Mouse (Mus musculus): ENCODE measurements around the gene Unc79.

DNA sequence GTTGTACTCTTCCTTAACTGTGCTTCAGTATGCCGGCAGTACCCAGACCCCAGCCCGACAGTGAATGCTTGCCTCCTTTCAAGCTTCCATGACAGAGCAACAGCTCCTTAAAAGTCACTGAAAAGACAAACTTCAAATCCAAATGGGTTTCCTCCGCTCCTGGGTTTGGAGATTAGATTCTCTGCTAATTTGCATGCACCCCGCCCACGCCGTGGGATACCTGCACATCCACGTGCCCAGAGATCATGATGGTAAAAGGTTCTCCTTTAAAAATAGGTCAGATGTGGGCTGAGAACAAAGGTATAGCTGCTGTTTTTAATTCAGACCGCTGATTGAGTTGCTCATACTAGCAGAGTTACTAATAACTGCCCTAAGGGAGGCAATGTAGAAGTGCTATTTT lies 210.4 kb downstream of the Unc79 start:
- TF ChIP-seq EP300 (IDR thresholded peaks at IDR 0.05; ENCODE audit: low read depth) = no peak
- TF ChIP-seq CTCF (IDR thresholded peaks at IDR 0.05; ENCODE audit: low read depth) = no peak
